Mouse (Mus musculus) embryo, embryonic 9.5 days (tissue): Measurements from ENCODE around the gene Polr3g.
"Not testable (repeated sequence)": the region's sequence is repeated elsewhere in the genome, so short reads cannot be mapped to it uniquely, and the experiment has no call there.

Experiments used
- DNase-seq: peaks from one replicate; pipeline ENCODE4 v3.0.0-alpha.2; 2017; ENCODE audit errors: extremely low spot score

Gene Polr3g

DNA sequence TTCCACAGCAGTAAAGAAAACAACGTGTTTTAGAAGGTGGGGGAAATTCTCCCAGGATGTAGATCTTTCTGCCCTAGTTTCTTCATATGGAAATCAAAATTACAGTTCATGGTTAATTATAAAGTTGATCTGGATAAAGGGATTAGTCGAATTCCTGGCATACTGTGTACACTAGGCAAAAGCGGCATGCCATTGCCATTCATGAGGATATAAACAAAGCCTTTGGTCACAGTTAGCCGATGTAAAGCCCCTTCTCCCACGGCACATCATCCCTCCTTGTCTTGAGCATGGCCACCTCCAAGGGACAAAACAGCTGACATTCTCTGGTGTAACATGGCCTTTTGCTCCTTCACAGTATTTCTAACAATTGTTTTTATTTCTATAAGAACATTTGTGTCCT lies 80.2 kb downstream of the Polr3g start:
- DNase-seq = no peak

GRCm38 (mm10) chr13:81629395-81629794 lies 81.4 kb downstream of the Polr3g start:
- DNase-seq = peak; percentile 63

DNA sequence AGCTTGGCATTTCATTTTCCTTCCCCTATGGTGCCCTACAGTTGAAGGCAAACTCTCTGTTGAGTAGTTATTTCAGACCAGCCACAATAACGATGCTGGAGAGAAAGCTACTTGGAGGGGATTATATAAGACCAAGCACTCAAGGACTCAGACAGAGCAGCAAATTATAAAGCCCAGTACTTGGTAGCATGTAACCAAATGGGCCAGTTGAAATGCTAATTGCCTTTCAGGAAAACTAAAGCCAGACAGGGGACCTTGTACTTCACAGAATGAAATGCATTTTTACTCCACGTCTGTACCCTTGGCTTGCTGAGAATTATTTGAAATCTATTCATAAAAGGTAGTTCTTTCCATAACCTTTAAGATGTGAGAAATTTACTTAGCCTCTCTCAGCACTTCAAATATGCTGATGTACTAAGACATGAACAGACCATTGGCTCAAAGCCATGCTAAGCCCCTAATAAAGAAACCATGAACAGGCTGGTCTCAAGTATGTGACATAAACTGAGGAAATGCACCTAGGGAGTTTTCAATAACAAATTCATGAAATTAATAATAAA lies 82.1 kb downstream of the Polr3g start:
- DNase-seq = no peak

DNA sequence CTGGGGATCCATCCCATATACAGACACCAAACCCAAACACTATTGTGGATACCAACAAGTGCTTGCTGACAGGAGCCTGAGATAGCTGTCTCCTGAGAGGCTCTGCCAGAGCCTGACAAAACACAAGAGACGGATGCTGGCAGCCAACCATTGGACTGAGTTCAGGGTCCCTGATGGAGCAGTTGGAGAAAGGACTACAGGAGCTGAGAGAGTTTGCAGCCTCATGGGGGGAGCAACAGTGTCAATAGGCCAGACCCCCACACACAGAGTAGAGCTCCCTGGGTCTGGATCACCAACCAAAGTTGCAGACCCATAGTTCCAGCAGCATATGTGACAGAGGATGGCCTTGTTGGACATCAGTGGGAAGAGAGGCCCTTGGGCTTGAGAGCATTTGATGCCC lies 83.0 kb downstream of the Polr3g start:
- not testable (repeated sequence) for DNase-seq
